In the genomic region with DNA sequence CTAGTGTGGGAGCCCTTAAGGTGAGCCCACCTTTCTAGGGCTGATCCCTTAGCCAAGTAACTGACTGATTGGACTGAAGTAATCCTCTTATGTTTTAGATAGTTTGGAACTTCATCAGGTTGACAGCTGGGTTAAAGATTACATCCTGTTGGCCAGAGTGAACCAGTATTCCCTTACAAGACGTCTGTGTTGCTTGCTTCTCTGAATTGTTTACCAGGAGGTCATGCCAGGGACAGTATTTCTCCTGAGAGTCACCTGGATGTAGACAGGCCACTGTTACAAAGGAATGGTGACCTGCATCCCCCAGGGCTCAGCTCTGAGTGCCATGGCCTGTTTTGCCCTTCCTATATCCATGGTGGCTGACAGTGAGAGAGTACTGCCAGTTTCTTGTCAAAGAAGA, we compare ENCODE assay signal across 18 mouse cellular contexts. TPM values are rescaled to one million over a fixed set of nuclear protein-coding genes. Genes with fewer than 3 reads are reported as not detected.
DNase-seq lines count a peak whose midpoint lies in the region; ATAC-seq and TF ChIP-seq lines count a peak whose summit lies in the region.
"Had no signal": no experiment of that assay in that cellular context is flagged by ENCODE, and none has a peak within 500 bp of the region (broad histone marks: within the 10 kb centered on the region; RNA-seq: fewer than 3 reads in every experiment).

No protein-coding gene starts in this region.

- ATAC-seq in hindbrain, embryonic 13.5 days (ENCODE audit: low FRiP score), result no peak
- ATAC-seq in midbrain, embryonic 11.5 days (ENCODE audit: low FRiP score), result no peak
- no peak for ATAC-seq in midbrain, postnatal 0 days (ENCODE audit: low FRiP score)

- no peak overlapping the region for H3K4me2 ChIP-seq in hindbrain, embryonic 13.5 days
- no peak overlapping the region for H3K4me2 ChIP-seq in midbrain, embryonic 11.5 days
- no peak overlapping the region for H3K4me2 ChIP-seq in midbrain, postnatal 0 days (ENCODE audit: low read depth, low read length, poor library complexity, severe bottlenecking)
- H3K4me2 ChIP-seq: heart, embryonic 13.5 days; hindbrain, embryonic 12.5 days had no signal

- no peaks in the 10 kb centered on the region for H3K9me3 ChIP-seq in hindbrain, embryonic 10.5 days
- no peaks in the 10 kb centered on the region for H3K9me3 ChIP-seq in hindbrain, embryonic 13.5 days
- H3K9me3 ChIP-seq in midbrain, embryonic 11.5 days (ENCODE audit: control insufficient read depth, low read length), result no peaks in the 10 kb centered on the region
- H3K9me3 ChIP-seq in midbrain, postnatal 0 days (ENCODE audit: low read length), result no peaks in the 10 kb centered on the region
- no peaks in the 10 kb centered on the region for H3K9me3 ChIP-seq in embryonic facial prominence, embryonic 10.5 days
- H3K9me3 ChIP-seq: heart, embryonic 13.5 days; hindbrain, embryonic 12.5 days had no signal

- H3K27ac ChIP-seq in hindbrain, embryonic 10.5 days, result peak overlapping the region; percentile 90
- no peak overlapping the region; the same call in 1 of the 2 replicates for H3K27ac ChIP-seq in hindbrain, embryonic 13.5 days
- H3K27ac ChIP-seq in midbrain, embryonic 11.5 days (ENCODE audit: low read depth, low read length), result no peak overlapping the region
- H3K27ac ChIP-seq in midbrain, postnatal 0 days (ENCODE audit: low read depth, low read length), result no peak overlapping the region
- H3K27ac ChIP-seq in embryonic facial prominence, embryonic 10.5 days (replicated peaks), result peak overlapping the region; percentile 83

- H3K9ac ChIP-seq in hindbrain, embryonic 13.5 days, result no peak overlapping the region
- H3K9ac ChIP-seq in midbrain, embryonic 11.5 days (ENCODE audit: low read length), result 0 out of 2 replicates have a peak overlapping the region, but pooled peaks have one; percentile 3
- no peak overlapping the region for H3K9ac ChIP-seq in midbrain, postnatal 0 days (replicated peaks; ENCODE audit: low read length, poor library complexity, severe bottlenecking)
- H3K9ac ChIP-seq: heart, embryonic 13.5 days; hindbrain, embryonic 12.5 days had no signal

- no peak for DNase-seq in hindbrain, embryonic 10.5 days (ENCODE audit: low spot score)
- peak; percentile 8 for DNase-seq in kidney, postnatal 10 days
- no peak for DNase-seq in kidney, postnatal 4 days
- peak; percentile 81 for DNase-seq in midbrain, embryonic 11.5 days (ENCODE audit: low spot score, missing footprints)
- no peak for DNase-seq in midbrain, postnatal 0 days (ENCODE audit: low spot score)
- no peak for DNase-seq in embryonic facial prominence, embryonic 10.5 days (ENCODE audit: low spot score)
- no peak for DNase-seq in urinary bladder, postnatal 10 days (ENCODE audit: low spot score)
- DNase-seq: adrenal gland, adult 2 months; adrenal gland, postnatal 25 days; cerebellum, adult 18-20 months; cerebellum, adult 9-11 months; cerebellum, postnatal 36 days; gastrocnemius, postnatal 36 days; heart, adult 11 months; heart, postnatal 36 days had no signal

- no peaks in the 10 kb centered on the region for H3K27me3 ChIP-seq in hindbrain, embryonic 10.5 days (ENCODE audit: insufficient read depth, poor library complexity, severe bottlenecking)
- no peaks in the 10 kb centered on the region for H3K27me3 ChIP-seq in hindbrain, embryonic 13.5 days
- H3K27me3 ChIP-seq in midbrain, embryonic 11.5 days (ENCODE audit: control insufficient read depth, insufficient read depth, low read length), result no peaks in the 10 kb centered on the region
- no peaks in the 10 kb centered on the region for H3K27me3 ChIP-seq in midbrain, postnatal 0 days (ENCODE audit: insufficient read depth, low read length)
- no peaks in the 10 kb centered on the region for H3K27me3 ChIP-seq in embryonic facial prominence, embryonic 10.5 days (replicated peaks; ENCODE audit: low read depth, poor library complexity, severe bottlenecking)
- H3K27me3 ChIP-seq: heart, embryonic 13.5 days; hindbrain, embryonic 12.5 days had no signal

- WGBS in hindbrain, embryonic 10.5 days, result 45% methylated on average over 1 of the region's 1 CpGs
- 31% methylated on average over 1 of the region's 1 CpGs for WGBS in hindbrain, embryonic 13.5 days
- 41% methylated on average over 1 of the region's 1 CpGs for WGBS in midbrain, embryonic 11.5 days
- 32% methylated on average over 1 of the region's 1 CpGs for WGBS in midbrain, postnatal 0 days
- 24% methylated on average over 1 of the region's 1 CpGs for WGBS in embryonic facial prominence, embryonic 10.5 days

- H3K4me1 ChIP-seq in hindbrain, embryonic 10.5 days (replicated peaks), result peaks cover 73% of the 10 kb centered on the region
- H3K4me1 ChIP-seq in hindbrain, embryonic 13.5 days (replicated peaks), result peaks cover 66% of the 10 kb centered on the region
- H3K4me1 ChIP-seq in midbrain, embryonic 11.5 days (ENCODE audit: control insufficient read depth, insufficient read depth, low read length), result peaks cover 61% of the 10 kb centered on the region
- peaks cover 4% of the 10 kb centered on the region; the same call in 1 of the 2 replicates for H3K4me1 ChIP-seq in midbrain, postnatal 0 days (ENCODE audit: insufficient read depth, low read length)
- peaks cover 65% of the 10 kb centered on the region for H3K4me1 ChIP-seq in embryonic facial prominence, embryonic 10.5 days

- TF ChIP-seq CTCF in midbrain, postnatal 0 days (IDR thresholded peaks at IDR 0.05), result no peak

- no peaks in the 10 kb centered on the region for H3K36me3 ChIP-seq in hindbrain, embryonic 10.5 days
- H3K36me3 ChIP-seq in hindbrain, embryonic 13.5 days, result no peaks in the 10 kb centered on the region
- H3K36me3 ChIP-seq in midbrain, embryonic 11.5 days (ENCODE audit: control insufficient read depth, insufficient read depth, low read length), result no peaks in the 10 kb centered on the region
- H3K36me3 ChIP-seq in midbrain, postnatal 0 days (ENCODE audit: insufficient read depth, low read length), result no peaks in the 10 kb centered on the region
- H3K36me3 ChIP-seq in embryonic facial prominence, embryonic 10.5 days (replicated peaks), result no peaks in the 10 kb centered on the region
- H3K36me3 ChIP-seq: heart, embryonic 13.5 days had no signal

- H3K4me3 ChIP-seq in hindbrain, embryonic 10.5 days, result no peak overlapping the region
- H3K4me3 ChIP-seq in hindbrain, embryonic 13.5 days, result no peak overlapping the region
- no peak overlapping the region for H3K4me3 ChIP-seq in midbrain, embryonic 11.5 days (ENCODE audit: low read depth, low read length)
- no peak overlapping the region for H3K4me3 ChIP-seq in midbrain, postnatal 0 days (ENCODE audit: low read depth, low read length)
- no peak overlapping the region for H3K4me3 ChIP-seq in embryonic facial prominence, embryonic 10.5 days
- H3K4me3 ChIP-seq: heart, embryonic 13.5 days; hindbrain, embryonic 12.5 days had no signal

RNA-seq across cellular contexts. Expression of a gene that starts 30.5 kb away (rescaled TPM):
- 99.5 and 115 TPM in 2 replicates for polyA plus RNA-seq in hindbrain, embryonic 10.5 days (2016; fragmentation: Nextera tagmentation; extraction: Ambion mirVana)
- polyA plus RNA-seq in hindbrain, embryonic 13.5 days (2015; fragmentation: Nextera tagmentation; extraction: Ambion mirVana), result 81.1 and 88.9 TPM in 2 replicates
- 66.9 and 71.0 TPM in 2 replicates for polyA plus RNA-seq in midbrain, embryonic 11.5 days (2014; fragmentation: Nextera tagmentation; extraction: Ambion mirVana)
- 161 and 219 TPM in 2 replicates for total RNA-seq in midbrain, postnatal 0 days (2014; rRNA removed)
- polyA plus RNA-seq in midbrain, postnatal 0 days (2015; fragmentation: Nextera tagmentation; extraction: Ambion mirVana), result 54.5 and 60.6 TPM in 2 replicates
- polyA plus RNA-seq in embryonic facial prominence, embryonic 10.5 days (2016; fragmentation: Nextera tagmentation; extraction: Ambion mirVana), result 65.8 and 71.2 TPM in 2 replicates

RNA-seq across cellular contexts. Expression of a gene that starts 30.6 kb away (rescaled TPM):
- 45.5 and 52.8 TPM in 2 replicates for polyA plus RNA-seq in hindbrain, embryonic 10.5 days (2016; fragmentation: Nextera tagmentation; extraction: Ambion mirVana)
- polyA plus RNA-seq in hindbrain, embryonic 13.5 days (2015; fragmentation: Nextera tagmentation; extraction: Ambion mirVana), result 76.0 and 79.8 TPM in 2 replicates
- polyA plus RNA-seq in midbrain, embryonic 11.5 days (2014; fragmentation: Nextera tagmentation; extraction: Ambion mirVana), result 38.9 and 39.2 TPM in 2 replicates
- total RNA-seq in midbrain, postnatal 0 days (2014; rRNA removed), result 40.3 and 44.1 TPM in 2 replicates
- 88.0 and 94.8 TPM in 2 replicates for polyA plus RNA-seq in midbrain, postnatal 0 days (2015; fragmentation: Nextera tagmentation; extraction: Ambion mirVana)
- 29.1 and 31.5 TPM in 2 replicates for polyA plus RNA-seq in embryonic facial prominence, embryonic 10.5 days (2016; fragmentation: Nextera tagmentation; extraction: Ambion mirVana)

RNA-seq across cellular contexts. Expression of a gene that starts 47.7 kb away (rescaled TPM):
- 30.5 and 34.7 TPM in 2 replicates for polyA plus RNA-seq in hindbrain, embryonic 10.5 days (2016; fragmentation: Nextera tagmentation; extraction: Ambion mirVana)
- 26.1 and 27.0 TPM in 2 replicates for polyA plus RNA-seq in hindbrain, embryonic 13.5 days (2015; fragmentation: Nextera tagmentation; extraction: Ambion mirVana)
- 21.0 and 22.7 TPM in 2 replicates for polyA plus RNA-seq in midbrain, embryonic 11.5 days (2014; fragmentation: Nextera tagmentation; extraction: Ambion mirVana)
- total RNA-seq in midbrain, postnatal 0 days (2014; rRNA removed), result 13.3 and 22.9 TPM in 2 replicates
- 38.3 and 42.6 TPM in 2 replicates for polyA plus RNA-seq in midbrain, postnatal 0 days (2015; fragmentation: Nextera tagmentation; extraction: Ambion mirVana)
- 27.9 and 32.3 TPM in 2 replicates for polyA plus RNA-seq in embryonic facial prominence, embryonic 10.5 days (2016; fragmentation: Nextera tagmentation; extraction: Ambion mirVana)

RNA-seq across cellular contexts. Expression of a gene that starts 48.2 kb away (rescaled TPM):
- polyA plus RNA-seq in hindbrain, embryonic 10.5 days (2016; fragmentation: Nextera tagmentation; extraction: Ambion mirVana), result 62.5 and 67.9 TPM in 2 replicates
- 85.9 and 88.5 TPM in 2 replicates for polyA plus RNA-seq in hindbrain, embryonic 13.5 days (2015; fragmentation: Nextera tagmentation; extraction: Ambion mirVana)
- polyA plus RNA-seq in midbrain, embryonic 11.5 days (2014; fragmentation: Nextera tagmentation; extraction: Ambion mirVana), result 50.8 and 52.5 TPM in 2 replicates
- total RNA-seq in midbrain, postnatal 0 days (2014; rRNA removed), result 62.3 and 74.6 TPM in 2 replicates
- 95.0 and 103 TPM in 2 replicates for polyA plus RNA-seq in midbrain, postnatal 0 days (2015; fragmentation: Nextera tagmentation; extraction: Ambion mirVana)
- 56.2 and 58.4 TPM in 2 replicates for polyA plus RNA-seq in embryonic facial prominence, embryonic 10.5 days (2016; fragmentation: Nextera tagmentation; extraction: Ambion mirVana)

Comparison
In these comparisons a context has a peak if more than half of its experiments do, and no peak if none do; other contexts are left out.
1. DNase-seq: peak in kidney, postnatal 10 days (single experiment) and midbrain, embryonic 11.5 days (single experiment); none in hindbrain, embryonic 10.5 days (single experiment), kidney, postnatal 4 days (0 of 2), midbrain, postnatal 0 days (single experiment), embryonic facial prominence, embryonic 10.5 days (single experiment) and urinary bladder, postnatal 10 days (single experiment).
2. H3K27ac ChIP-seq: peak in hindbrain, embryonic 10.5 days (single experiment) and embryonic facial prominence, embryonic 10.5 days (single experiment); none in hindbrain, embryonic 13.5 days (single experiment), midbrain, embryonic 11.5 days (single experiment) and midbrain, postnatal 0 days (single experiment).